Mouse (Mus musculus) neural tube, embryonic 11.5 days (tissue): ENCODE measurements around the gene L3hypdh. TPM values are rescaled to one million over a fixed set of nuclear protein-coding genes. Genes with fewer than 3 reads are reported as not detected.
A peak's percentile ranks its signal among the peaks of the same experiment; 100 is the strongest.
"Not testable (repeated sequence)": the region's sequence is repeated elsewhere in the genome, so short reads cannot be mapped to it uniquely, and the experiment has no call there.

ENCODE experiments used
- ATAC-seq: fragments of 200-750 bp; cut with Nextera tagmentation; 2 replicates; pipeline ENCODE4 v1.8.0; 2017; ENCODE audit warnings: moderate number of reproducible peaks, mild to moderate bottlenecking, moderate TSS enrichment, moderate library complexity; ENCODE audit not compliant: insufficient read depth, low FRiP score, low TSS enrichment
- DNase-seq: peaks from one replicate; pipeline ENCODE4 v3.0.0-alpha.2; 2015; ENCODE audit warnings: low spot score
- H3K27ac ChIP-seq: fragments of 300-500 bp; sonication (generic); 2 replicates; pipeline ENCODE4 v1.5.1; 2014; ENCODE audit warnings: low read depth, mild to moderate bottlenecking, low read length
- H3K27me3 ChIP-seq: fragments of 300-500 bp; sonication (generic); 2 replicates; pipeline ENCODE4 v1.6.1; 2014; ENCODE audit warnings: mild to moderate bottlenecking, low read length, mixed read lengths; ENCODE audit not compliant: control insufficient read depth, insufficient read depth
- H3K36me3 ChIP-seq: fragments of 300-500 bp; sonication (generic); 2 replicates; pipeline ENCODE4 v1.6.1; 2014; ENCODE audit warnings: mild to moderate bottlenecking, low read length, moderate library complexity, mixed read lengths; ENCODE audit not compliant: control insufficient read depth, insufficient read depth
- H3K4me1 ChIP-seq: fragments of 300-500 bp; sonication (generic); 2 replicates; pipeline ENCODE4 v1.6.1; 2014; ENCODE audit warnings: low read length, mixed read lengths; ENCODE audit not compliant: control insufficient read depth, insufficient read depth
- H3K4me2 ChIP-seq: fragments of 300-500 bp; sonication (generic); 2 replicates; pipeline ENCODE4 v1.6.1; 2014; ENCODE audit warnings: low read depth, mild to moderate bottlenecking, moderate library complexity
- H3K4me3 ChIP-seq: fragments of 300-500 bp; sonication (generic); 2 replicates; pipeline ENCODE4 v1.5.1; 2014; ENCODE audit warnings: low read depth, low read length
- H3K9ac ChIP-seq: fragments of 300-500 bp; sonication (generic); 2 replicates; pipeline ENCODE4 v1.6.1; 2014; ENCODE audit warnings: mild to moderate bottlenecking, low read length
- H3K9me3 ChIP-seq: fragments of 300-500 bp; sonication (generic); 2 replicates; pipeline ENCODE4 v1.6.1; 2016; ENCODE audit warnings: low read length; ENCODE audit not compliant: control insufficient read depth
- WGBS: fragments of 180-500 bp; shearing (Covaris S2); extraction: QIAGEN DNeasy Blood & Tissue Kit; methylation state at CpG from one replicate; pipeline ENCODE4 v1.1.7; 2014; 5-methylcytosine and 5-hydroxymethylcytosine counted together
- polyA plus RNA-seq: library from polyadenylated mRNA; unstranded; fragments of >200 nt; fragmentation: Nextera tagmentation; extraction: Ambion mirVana; gene quantifications from 2 replicates; pipeline ENCODE4 v1.2.1, GENCODE M21; 2014

Gene L3hypdh
- polyA plus RNA-seq, 1 experiment from 2014 or later, result 8.2 TPM

GRCm38 (mm10) chr12:72070327-72071269 is 14.6 kb downstream of the L3hypdh start, which contains the start of gene Gpr135:
Gene Gpr135, minus strand, starts transcription at chr12:72071125.
- no peaks in the 10 kb centered on the region for H3K9me3 ChIP-seq
- ATAC-seq, result peak; percentile 86
- no peaks in the 10 kb centered on the region for H3K36me3 ChIP-seq
- H3K27ac ChIP-seq, result peak within 1 kb of the TSS; percentile 60
- H3K27me3 ChIP-seq, result peaks cover 10% of the 10 kb centered on the region
- under 1% methylated on average over 88 of the region's 94 CpGs for WGBS
- DNase-seq, result peak; percentile 93
- no peaks in the 10 kb centered on the region for H3K4me1 ChIP-seq
- H3K4me2 ChIP-seq, result peak within 1 kb of the TSS; percentile 98
- H3K9ac ChIP-seq, result peak within 1 kb of the TSS; percentile 59
- H3K4me3 ChIP-seq, result peak within 1 kb of the TSS; percentile 69

- Histone ChIP-seq H3K27ac (0 out of 2 replicates have a peak overlapping the region, but pooled peaks have one; percentile 60), H3K36me3 (no peaks in the 10 kb centered on the region), H3K27me3 (peaks cover 10% of the 10 kb centered on the region), H3K9me3 (no peaks in the 10 kb centered on the region), H3K9ac (peak overlapping the region; percentile 59), H3K4me1 (no peaks in the 10 kb centered on the region), H3K4me3 (peak overlapping the region; percentile 69), H3K4me2 (peak overlapping the region; percentile 98)
- 5% methylated on average over 40 of the region's 40 CpGs for WGBS
- DNase-seq (no peak), ATAC-seq (peak; percentile 3; the same call in 1 of the 2 replicates)
Observed at GRCm38 (mm10) chr12:72069626-72070326, 15.5 kb downstream of the L3hypdh start.

- ATAC-seq (no peak), DNase-seq (no peak)
- H3K9me3 ChIP-seq, result no peaks in the 10 kb centered on the region
- H3K4me2 ChIP-seq, result no peak overlapping the region
- no peaks in the 10 kb centered on the region for H3K27me3 ChIP-seq
- H3K36me3 ChIP-seq, result no peaks in the 10 kb centered on the region
- 95% methylated on average over 1 of the region's 1 CpGs for WGBS
- H3K9ac ChIP-seq, result no peak overlapping the region
- no peaks in the 10 kb centered on the region for H3K4me1 ChIP-seq
- H3K4me3 ChIP-seq, result no peak overlapping the region
- no peak overlapping the region for H3K27ac ChIP-seq
Observed at GRCm38 (mm10) chr12:72057780-72058179, 27.5 kb downstream of the L3hypdh start.

- no peak overlapping the region for H3K4me3 ChIP-seq
- H3K36me3 ChIP-seq, result no peaks in the 10 kb centered on the region
- no peaks in the 10 kb centered on the region for H3K9me3 ChIP-seq
- no peaks in the 10 kb centered on the region for H3K4me1 ChIP-seq
- DNase-seq (no peak), ATAC-seq (no peak)
- no peak overlapping the region for H3K4me2 ChIP-seq
- H3K27me3 ChIP-seq, result no peaks in the 10 kb centered on the region
- WGBS, result 43% methylated on average over 6 of the region's 6 CpGs
- no peak overlapping the region for H3K27ac ChIP-seq
- H3K9ac ChIP-seq, result no peak overlapping the region
Observed at GRCm38 (mm10) chr12:72053851-72054250, 31.4 kb downstream of the L3hypdh start.

GRCm38 (mm10) chr12:72053303-72053702 is 31.9 kb downstream of the L3hypdh start:
- H3K4me3 ChIP-seq, result no peak overlapping the region
- no peaks in the 10 kb centered on the region for H3K36me3 ChIP-seq
- H3K9ac ChIP-seq, result no peak overlapping the region
- ATAC-seq (no peak), DNase-seq (no peak)
- H3K4me1 ChIP-seq, result no peaks in the 10 kb centered on the region
- WGBS, result 47% methylated on average over 6 of the region's 6 CpGs
- no peaks in the 10 kb centered on the region for H3K9me3 ChIP-seq
- H3K27ac ChIP-seq, result no peak overlapping the region
- no peaks in the 10 kb centered on the region for H3K27me3 ChIP-seq
- no peak overlapping the region for H3K4me2 ChIP-seq

- Histone ChIP-seq H3K27ac (no peak overlapping the region), H3K36me3 (no peaks in the 10 kb centered on the region), H3K9ac (no peak overlapping the region), H3K9me3 (no peaks in the 10 kb centered on the region), H3K4me1 (no peaks in the 10 kb centered on the region), H3K4me2 (no peak overlapping the region), H3K27me3 (no peaks in the 10 kb centered on the region), H3K4me3 (no peak overlapping the region)
- no peak for ATAC-seq
- 83% methylated on average over 6 of the region's 6 CpGs for WGBS
- no peak for DNase-seq
Observed at GRCm38 (mm10) chr12:72052571-72052970, 32.7 kb downstream of the L3hypdh start.

GRCm38 (mm10) chr12:72050821-72051220 is 34.4 kb downstream of the L3hypdh start:
- H3K27ac ChIP-seq, result no peak overlapping the region
- ATAC-seq (no peak), DNase-seq (no peak)
- no peak overlapping the region for H3K4me3 ChIP-seq
- H3K36me3 ChIP-seq, result no peaks in the 10 kb centered on the region
- 88% methylated on average over 4 of the region's 4 CpGs for WGBS
- no peaks in the 10 kb centered on the region for H3K4me1 ChIP-seq
- H3K9me3 ChIP-seq, result no peaks in the 10 kb centered on the region
- no peaks in the 10 kb centered on the region for H3K27me3 ChIP-seq
- no peak overlapping the region for H3K4me2 ChIP-seq
- H3K9ac ChIP-seq, result no peak overlapping the region

- not testable (repeated sequence) for H3K27ac ChIP-seq, DNase-seq, H3K36me3 ChIP-seq, H3K4me2 ChIP-seq, H3K27me3 ChIP-seq, H3K4me3 ChIP-seq, ATAC-seq, H3K4me1 ChIP-seq, H3K9ac ChIP-seq, H3K9me3 ChIP-seq
- 94% methylated on average over 5 of the region's 5 CpGs for WGBS
Observed at GRCm38 (mm10) chr12:72050156-72050555, 35.1 kb downstream of the L3hypdh start.
